Mouse (Mus musculus): ENCODE measurements around the gene B4galt4. TPM values are rescaled to one million over a fixed set of nuclear protein-coding genes. Genes with fewer than 3 reads are reported as not detected.
"Not testable (repeated sequence)": the region's sequence is repeated elsewhere in the genome, so short reads cannot be mapped to it uniquely, and the experiment has no call there.

Gene B4galt4
- polyA plus RNA-seq, 1 experiment from 2014 or later: 20.7 TPM

DNA sequence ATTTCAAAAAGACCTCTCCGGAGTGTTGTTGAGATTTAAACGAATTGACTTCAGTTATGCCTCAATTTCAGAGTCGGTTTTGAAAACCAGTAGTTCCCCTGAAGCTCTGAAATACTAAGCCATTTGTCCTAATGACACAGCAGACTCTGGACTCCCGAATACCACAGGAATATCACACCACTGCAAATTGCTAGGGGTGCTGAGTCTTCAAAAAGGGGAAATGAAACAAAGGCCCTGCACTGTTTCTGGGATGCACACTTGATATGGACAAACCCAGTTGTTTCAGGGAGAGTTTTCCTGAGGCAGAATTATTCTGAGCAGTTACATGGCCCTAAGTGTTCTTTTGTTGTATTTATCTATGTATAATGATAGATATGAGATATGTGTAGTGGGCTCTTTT, 30.8 kb upstream of the B4galt4 start:
- no peaks in the 10 kb centered on the region for H3K27me3 ChIP-seq (replicated peaks)
- H3K4me1 ChIP-seq: peaks cover 6% of the 10 kb centered on the region
- H3K9ac ChIP-seq: no peak overlapping the region
- H3K4me3 ChIP-seq: no peak overlapping the region
- WGBS: 55% methylated on average over 4 of the region's 4 CpGs
- H3K4me2 ChIP-seq (replicated peaks): peak overlapping the region; percentile 92
- ATAC-seq (ENCODE audit: low FRiP score, low read depth): no peak
- no peak overlapping the region for H3K27ac ChIP-seq
- H3K9me3 ChIP-seq: no peaks in the 10 kb centered on the region
- H3K36me3 ChIP-seq: no peaks in the 10 kb centered on the region

DNA sequence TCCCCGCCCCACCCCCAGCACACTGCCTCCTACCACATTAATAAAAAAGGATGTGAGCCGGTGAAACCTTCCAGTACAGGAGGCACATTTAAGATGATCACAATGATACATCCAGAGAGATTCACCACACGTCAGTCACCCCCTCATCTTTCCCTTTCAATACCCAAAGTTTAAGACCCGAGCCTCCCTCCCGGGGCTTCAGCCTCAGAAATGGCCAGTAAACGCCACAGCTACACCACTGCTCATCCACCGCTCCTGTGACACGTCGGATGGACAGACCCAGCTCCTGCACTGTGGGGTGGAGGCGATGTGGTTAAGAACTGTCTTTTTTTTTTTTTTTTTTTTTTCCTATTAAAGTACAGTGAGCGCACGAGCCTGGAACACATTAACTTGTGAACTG, 30.0 kb upstream of the B4galt4 start:
- Histone ChIP-seq H3K4me2 (replicated peaks) (peak overlapping the region; percentile 92), H3K4me1 (peaks cover 6% of the 10 kb centered on the region), H3K27ac (no peak overlapping the region), H3K9ac (0 out of 2 replicates have a peak overlapping the region, but pooled peaks have one; percentile 42), H3K36me3 (no peaks in the 10 kb centered on the region), H3K27me3 (replicated peaks) (no peaks in the 10 kb centered on the region), H3K9me3 (no peaks in the 10 kb centered on the region), H3K4me3 (peak overlapping the region; percentile 70)
- ATAC-seq (ENCODE audit: low FRiP score, low read depth): 0 out of 2 replicates have a peak, but pooled peaks have one; percentile 6
- 6% methylated on average over 12 of the region's 12 CpGs for WGBS

DNA sequence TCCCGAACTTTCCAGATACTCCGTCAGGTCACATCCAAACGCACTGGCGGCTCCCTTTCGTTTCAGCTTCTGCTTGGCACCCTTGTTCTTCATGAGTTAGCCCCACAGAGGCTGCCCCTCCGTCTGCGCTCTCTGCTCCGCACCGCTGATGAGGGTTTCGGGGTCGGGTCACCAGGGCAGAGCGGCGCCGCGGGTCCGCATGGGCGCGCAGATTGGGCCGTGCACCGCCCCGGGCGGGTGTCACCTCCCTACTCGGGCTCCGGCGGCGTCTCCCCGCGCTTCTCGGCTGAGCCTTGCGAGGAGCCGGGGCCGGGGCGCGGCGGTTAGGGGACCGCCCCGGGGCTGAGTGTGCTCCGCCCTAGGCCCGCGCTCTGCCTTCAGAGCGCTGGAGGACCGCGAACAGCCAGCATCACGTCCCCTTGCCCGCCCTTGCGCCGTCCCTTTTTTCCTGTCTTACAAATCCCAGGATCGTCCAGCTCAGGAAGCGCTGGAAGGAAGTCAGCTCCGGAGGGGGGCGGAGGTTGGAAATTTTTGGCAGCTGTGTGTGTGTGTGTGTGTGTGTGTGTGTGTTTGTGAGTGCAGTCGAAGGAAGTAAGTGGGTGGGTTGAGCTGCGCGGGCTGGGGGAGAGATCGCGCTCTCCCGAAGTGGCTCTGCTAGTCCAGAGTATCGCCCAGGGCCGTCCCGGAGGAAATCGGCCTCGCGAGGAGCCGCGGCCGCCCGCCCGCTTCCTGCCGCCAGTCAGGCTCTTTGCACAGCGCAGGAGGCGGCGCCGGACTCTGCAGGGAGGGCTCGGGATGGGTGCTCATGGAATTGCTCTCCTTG, 29.3 kb upstream of the B4galt4 start, which contains the start of gene Arhgap31:
Gene Arhgap31 (minus strand): TSS at position 694 of the 823 bp plus-strand sequence.
- peak within 1 kb of the TSS; percentile 79 for H3K9ac ChIP-seq
- H3K9me3 ChIP-seq: no peaks in the 10 kb centered on the region
- peak within 1 kb of the TSS; percentile 10; the same call in 1 of the 2 replicates for H3K27ac ChIP-seq
- H3K36me3 ChIP-seq: no peaks in the 10 kb centered on the region
- peaks cover 6% of the 10 kb centered on the region for H3K4me1 ChIP-seq
- H3K4me3 ChIP-seq: peak within 1 kb of the TSS; percentile 70
- peak; percentile 88 for ATAC-seq (ENCODE audit: low FRiP score, low read depth)
- peak within 1 kb of the TSS; percentile 92 for H3K4me2 ChIP-seq (replicated peaks)
- H3K27me3 ChIP-seq (replicated peaks): no peaks in the 10 kb centered on the region
- under 1% methylated on average over 74 of the region's 74 CpGs for WGBS

DNA sequence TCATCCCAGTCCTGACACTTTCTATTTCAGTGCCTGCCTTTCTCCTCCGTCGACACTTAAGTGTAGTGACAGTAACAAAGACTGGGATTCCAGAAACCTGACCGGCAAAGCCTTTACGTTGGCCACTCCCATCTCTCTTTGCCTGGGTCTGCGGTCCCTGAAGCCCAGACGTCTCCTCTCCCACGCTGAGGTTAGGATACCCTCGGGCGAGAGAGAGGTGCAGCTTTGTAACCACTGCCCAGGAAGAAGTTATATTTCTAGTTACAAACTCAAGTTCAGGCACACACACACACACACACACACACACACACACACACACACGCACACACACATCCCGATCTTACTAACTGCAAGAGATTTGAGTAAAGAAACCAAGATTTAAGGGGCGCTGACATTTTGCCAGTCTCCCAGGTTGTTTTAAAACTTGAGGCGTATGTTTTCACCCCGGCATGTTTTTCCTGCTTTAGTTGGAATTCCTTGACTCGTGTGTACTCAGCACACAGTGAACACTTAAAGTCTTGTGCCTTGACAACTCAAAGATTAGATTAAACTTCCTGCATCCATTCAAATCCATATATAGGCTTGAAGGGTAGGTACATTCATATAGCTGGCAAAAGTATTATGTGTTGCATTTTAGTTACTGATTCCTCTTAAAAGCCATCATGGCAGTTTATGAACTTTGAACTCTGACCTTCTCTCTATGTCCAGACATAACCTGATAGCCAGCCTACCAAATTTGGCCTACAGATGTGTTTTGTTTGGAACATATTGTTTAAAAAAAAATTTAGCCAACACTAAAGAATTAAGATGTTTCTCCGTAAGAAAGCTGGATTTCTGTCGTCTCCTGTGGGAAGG, 28.4 kb upstream of the B4galt4 start:
- H3K36me3 ChIP-seq: no peaks in the 10 kb centered on the region
- H3K27ac ChIP-seq: 0 out of 2 replicates have a peak overlapping the region, but pooled peaks have one; percentile 10
- H3K4me1 ChIP-seq: peaks cover 6% of the 10 kb centered on the region
- H3K27me3 ChIP-seq (replicated peaks): no peaks in the 10 kb centered on the region
- H3K4me3 ChIP-seq: peak overlapping the region; percentile 70
- H3K4me2 ChIP-seq (replicated peaks): peak overlapping the region; percentile 92
- ATAC-seq (ENCODE audit: low FRiP score, low read depth): peak; percentile 67
- H3K9me3 ChIP-seq: no peaks in the 10 kb centered on the region
- WGBS: 27% methylated on average over 17 of the region's 17 CpGs
- H3K9ac ChIP-seq: peak overlapping the region; percentile 79

DNA sequence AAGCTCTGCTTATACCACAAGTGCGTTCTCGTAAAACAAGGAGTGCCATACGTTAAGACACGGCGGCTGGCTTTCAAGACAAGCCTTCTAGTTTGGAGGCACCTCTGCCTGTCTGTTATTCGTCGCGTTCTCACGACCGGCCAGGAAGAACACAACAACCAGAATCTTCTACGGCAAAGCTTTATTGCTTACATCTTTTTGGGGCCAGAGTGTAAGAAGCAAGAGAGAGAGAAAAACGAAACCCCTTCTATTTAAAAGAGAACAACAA, 27.9 kb upstream of the B4galt4 start:
- not testable (repeated sequence) for H3K27me3 ChIP-seq (replicated peaks); H3K36me3 ChIP-seq; H3K9ac ChIP-seq; H3K4me1 ChIP-seq; H3K27ac ChIP-seq; H3K9me3 ChIP-seq; H3K4me3 ChIP-seq; ATAC-seq (ENCODE audit: low FRiP score, low read depth)
- 63% methylated on average over 11 of the region's 12 CpGs for WGBS
- H3K4me2 ChIP-seq (replicated peaks): peak overlapping the region; percentile 92

DNA sequence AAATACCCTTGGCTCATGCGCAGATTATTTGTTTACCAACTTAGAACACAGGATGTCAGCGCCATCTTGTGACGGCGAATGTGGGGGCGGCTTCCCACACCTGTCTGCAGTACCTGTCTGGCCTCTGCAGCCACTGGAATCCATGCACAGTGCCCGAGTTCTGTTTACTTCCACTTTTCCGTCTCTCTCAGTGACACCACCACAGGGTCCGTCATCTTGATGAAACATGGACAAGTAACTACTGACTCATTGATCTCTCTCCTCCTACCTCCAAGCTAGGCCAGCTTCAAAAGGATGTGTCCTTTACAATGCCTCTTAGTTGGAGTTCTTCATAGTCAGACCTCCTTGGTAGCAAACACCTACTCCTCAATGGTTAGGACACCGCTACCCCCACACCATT, 20.7 kb upstream of the B4galt4 start:
- Histone ChIP-seq H3K4me1 (no peaks in the 10 kb centered on the region), H3K9me3 (no peaks in the 10 kb centered on the region), H3K9ac (no peak overlapping the region), H3K4me2 (replicated peaks) (no peak overlapping the region), H3K36me3 (no peaks in the 10 kb centered on the region), H3K4me3 (no peak overlapping the region), H3K27me3 (replicated peaks) (no peaks in the 10 kb centered on the region), H3K27ac (no peak overlapping the region)
- WGBS: 96% methylated on average over 9 of the region's 9 CpGs
- no peak for ATAC-seq (ENCODE audit: low FRiP score, low read depth)

DNA sequence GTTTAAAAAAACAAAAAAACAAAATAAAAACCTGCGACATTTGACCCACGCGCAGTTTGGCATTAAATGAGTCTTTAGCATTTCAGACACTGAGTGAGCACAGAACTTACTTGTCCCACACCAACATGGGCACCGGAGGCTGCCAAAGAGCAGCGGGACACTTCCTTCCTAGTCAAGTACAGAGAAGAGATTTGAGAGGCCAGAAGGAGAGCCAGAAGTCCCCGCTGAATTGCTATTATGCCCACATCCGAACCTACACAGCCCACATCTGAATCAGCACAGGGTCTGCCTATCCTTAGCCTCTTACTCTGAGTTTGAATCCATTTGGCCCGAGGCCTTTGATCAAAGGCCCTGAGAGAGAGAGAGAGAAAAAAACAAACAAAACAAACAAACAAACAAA, 17.8 kb upstream of the B4galt4 start:
- Histone ChIP-seq H3K27ac (no peak overlapping the region), H3K9ac (no peak overlapping the region), H3K4me2 (replicated peaks) (no peak overlapping the region), H3K4me1 (no peaks in the 10 kb centered on the region), H3K4me3 (no peak overlapping the region), H3K36me3 (no peaks in the 10 kb centered on the region), H3K9me3 (no peaks in the 10 kb centered on the region), H3K27me3 (replicated peaks) (no peaks in the 10 kb centered on the region)
- no peak for ATAC-seq (ENCODE audit: low FRiP score, low read depth)
- 82% methylated on average over 8 of the region's 8 CpGs for WGBS

DNA sequence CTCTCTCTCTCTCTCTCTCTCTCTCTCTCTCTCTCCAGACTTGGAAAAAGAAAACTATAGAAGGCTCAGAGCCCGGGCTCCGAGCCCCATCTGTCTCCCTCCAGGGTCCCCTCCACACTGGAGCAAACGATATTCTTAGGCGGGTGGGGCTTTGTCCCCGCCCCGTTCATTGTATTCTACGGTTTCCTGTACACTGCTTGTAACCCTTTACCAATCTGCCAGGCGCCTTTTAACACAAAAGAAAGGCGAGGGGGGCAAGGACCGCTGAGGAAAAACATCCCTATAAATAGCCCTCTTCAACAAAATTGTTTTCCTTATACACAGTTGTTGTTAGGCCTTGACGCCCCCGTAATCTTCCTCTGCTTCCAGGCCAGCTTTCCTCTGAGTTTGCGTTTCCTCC, 17.1 kb upstream of the B4galt4 start:
- H3K9me3 ChIP-seq: no peaks in the 10 kb centered on the region
- WGBS: 59% methylated on average over 13 of the region's 13 CpGs
- H3K27ac ChIP-seq: no peak overlapping the region
- H3K36me3 ChIP-seq: no peaks in the 10 kb centered on the region
- no peak overlapping the region for H3K9ac ChIP-seq
- no peak overlapping the region for H3K4me2 ChIP-seq (replicated peaks)
- no peak overlapping the region for H3K4me3 ChIP-seq
- no peaks in the 10 kb centered on the region for H3K4me1 ChIP-seq
- ATAC-seq (ENCODE audit: low FRiP score, low read depth): no peak
- H3K27me3 ChIP-seq (replicated peaks): no peaks in the 10 kb centered on the region

DNA sequence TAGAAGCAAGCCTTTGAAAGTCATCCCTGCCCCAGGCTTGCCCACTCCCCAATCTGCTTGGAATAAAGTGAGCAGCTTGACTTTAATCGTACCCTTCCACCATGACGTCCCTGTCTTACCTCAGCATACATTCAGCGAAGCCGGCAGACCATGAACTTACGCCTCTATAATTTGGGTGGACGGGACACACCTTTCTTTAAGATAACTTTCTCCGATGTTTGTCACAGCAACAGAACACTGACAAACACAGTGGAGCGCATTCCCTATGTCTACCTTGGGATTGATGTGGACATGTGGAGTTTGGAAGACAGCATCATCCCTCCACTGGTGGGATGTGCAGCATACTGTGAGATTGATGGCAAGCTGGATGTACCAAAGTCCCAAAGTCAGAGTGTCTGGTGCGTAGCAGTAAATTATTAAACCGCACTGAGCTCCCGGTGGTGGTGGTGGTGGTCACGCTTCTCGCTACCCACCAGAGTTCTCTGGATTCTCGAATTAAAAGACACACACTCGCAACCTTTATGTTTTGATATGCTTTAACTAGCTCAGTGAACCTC, 13.4 kb upstream of the B4galt4 start:
- Histone ChIP-seq H3K27me3 (replicated peaks) (no peaks in the 10 kb centered on the region), H3K27ac (no peak overlapping the region), H3K9ac (no peak overlapping the region), H3K4me3 (no peak overlapping the region), H3K4me1 (no peaks in the 10 kb centered on the region), H3K36me3 (no peaks in the 10 kb centered on the region), H3K4me2 (replicated peaks) (no peak overlapping the region), H3K9me3 (no peaks in the 10 kb centered on the region)
- ATAC-seq (ENCODE audit: low FRiP score, low read depth): no peak
- WGBS: 91% methylated on average over 15 of the region's 15 CpGs

DNA sequence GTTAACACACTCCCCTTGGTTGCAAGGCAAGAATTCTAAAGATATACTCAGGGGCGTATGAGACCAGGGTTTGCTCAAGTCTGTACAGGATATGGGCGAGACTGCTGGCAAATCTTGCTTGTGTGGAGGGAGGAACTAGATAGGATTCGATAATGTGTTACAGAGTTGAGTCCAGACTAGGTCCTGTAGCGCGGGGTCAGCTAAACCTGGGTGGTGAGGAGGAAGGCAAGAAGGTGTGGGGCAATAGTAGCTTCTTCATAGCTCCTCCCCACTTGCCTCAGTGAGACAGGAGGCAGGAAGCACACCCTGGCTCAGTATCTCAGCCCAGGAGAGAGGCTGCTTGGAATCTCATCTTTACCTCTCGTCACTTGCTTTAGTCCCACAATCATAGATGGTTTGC, 12.9 kb upstream of the B4galt4 start:
- Histone ChIP-seq H3K9me3 (no peaks in the 10 kb centered on the region), H3K4me2 (replicated peaks) (no peak overlapping the region), H3K36me3 (no peaks in the 10 kb centered on the region), H3K4me3 (no peak overlapping the region), H3K4me1 (no peaks in the 10 kb centered on the region), H3K27me3 (replicated peaks) (no peaks in the 10 kb centered on the region), H3K9ac (no peak overlapping the region), H3K27ac (no peak overlapping the region)
- 88% methylated on average over 6 of the region's 6 CpGs for WGBS
- ATAC-seq (ENCODE audit: low FRiP score, low read depth): no peak

DNA sequence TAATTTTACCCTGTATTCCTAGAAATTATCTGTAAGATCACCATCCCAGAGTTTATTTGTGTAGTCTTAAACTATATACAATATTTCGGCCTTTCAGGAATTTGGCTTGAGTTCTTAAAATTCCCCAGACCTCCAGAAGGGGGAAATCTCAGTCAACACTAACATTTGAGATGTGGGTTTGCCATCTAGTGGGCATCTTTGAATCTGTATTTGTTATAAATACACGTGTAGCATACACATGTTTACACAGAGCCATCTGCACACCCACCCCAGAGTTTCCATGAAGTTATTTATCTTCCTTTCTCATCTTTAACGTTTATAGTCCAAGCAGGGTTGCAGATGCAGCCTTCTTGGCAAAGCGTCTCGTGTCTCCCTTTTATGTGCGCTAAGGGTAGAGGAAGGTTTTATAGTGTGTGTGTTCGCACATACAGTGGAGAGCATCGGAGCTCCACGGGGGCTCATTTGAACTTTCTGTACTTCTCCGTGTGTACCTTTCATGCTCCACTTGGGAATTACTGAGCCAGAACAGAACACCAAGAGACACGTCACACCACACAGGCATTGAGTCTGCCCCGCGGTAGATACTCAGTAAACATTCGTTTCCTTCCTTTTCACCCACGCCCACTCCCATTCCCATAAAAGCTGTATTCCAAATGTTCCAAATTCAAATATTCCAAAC, 12.3 kb upstream of the B4galt4 start:
- Histone ChIP-seq H3K9me3 (no peaks in the 10 kb centered on the region), H3K9ac (0 out of 2 replicates have a peak overlapping the region, but pooled peaks have one; percentile 13), H3K4me3 (no peak overlapping the region), H3K4me1 (no peaks in the 10 kb centered on the region), H3K27me3 (replicated peaks) (no peaks in the 10 kb centered on the region), H3K36me3 (no peaks in the 10 kb centered on the region), H3K27ac (no peak overlapping the region), H3K4me2 (replicated peaks) (0 out of 2 replicates have a peak overlapping the region, but pooled peaks have one; percentile 1)
- 65% methylated on average over 15 of the region's 15 CpGs for WGBS
- ATAC-seq (ENCODE audit: low FRiP score, low read depth): no peak

DNA sequence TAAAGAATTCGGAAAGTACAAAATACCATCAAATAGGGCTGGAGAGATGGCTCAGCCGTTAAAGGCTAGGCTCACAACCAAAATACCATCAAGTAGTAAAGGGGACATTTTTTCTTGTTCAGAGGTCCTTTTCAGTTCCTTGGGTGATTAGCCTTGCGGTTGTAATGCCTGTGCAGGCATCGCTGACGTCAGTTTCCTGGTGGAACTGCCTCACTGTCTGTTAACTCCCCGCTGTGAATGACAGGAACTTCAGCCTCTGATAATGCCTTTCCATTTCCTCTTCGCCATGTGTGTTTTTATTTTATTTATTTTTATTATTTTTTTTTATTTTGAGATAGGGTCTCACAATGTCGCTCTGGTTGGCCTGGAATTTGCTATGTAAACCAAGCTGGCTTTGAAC, 11.1 kb upstream of the B4galt4 start:
- WGBS: 58% methylated on average over 8 of the region's 8 CpGs
- Histone ChIP-seq H3K4me3 (no peak overlapping the region), H3K27ac (no peak overlapping the region), H3K4me1 (no peaks in the 10 kb centered on the region), H3K36me3 (no peaks in the 10 kb centered on the region), H3K9ac (no peak overlapping the region), H3K9me3 (no peaks in the 10 kb centered on the region), H3K4me2 (replicated peaks) (no peak overlapping the region), H3K27me3 (replicated peaks) (no peaks in the 10 kb centered on the region)
- ATAC-seq (ENCODE audit: low FRiP score, low read depth): no peak
